Mouse (Mus musculus): ENCODE measurements at regions not wholly inside any gene's neighbourhood (a gene's known extent, or its start where the extent isn't known, plus 50 kb on each side); places are given as distances from the start of the nearest gene placed in this dataset.

GRCm38 (mm10) chr14:72778756-72779155, 69.0 kb upstream of the Fndc3a start:
- no peak for TF ChIP-seq CTCF (IDR thresholded peaks at IDR 0.05; ENCODE audit: insufficient read depth, low read length)
- TF ChIP-seq POLR2A (IDR thresholded peaks at IDR 0.05; ENCODE audit: borderline replicate concordance, extremely low read depth, low read depth, low read length), result no peak

All from lung, adult 2 months (tissue).